Mouse (Mus musculus) layer of hippocampus, postnatal 10 days (tissue): ENCODE data around the gene Dmkn. TPM values are rescaled to one million over a fixed set of nuclear protein-coding genes. Genes with fewer than 3 reads are reported as not detected.

Source experiments
- DNase-seq, 2 experiments: peaks; one replicate each; pipeline ENCODE4 v3.0.0; 2021; ENCODE audit warnings: low spot score in 2 of 2
- total RNA-seq, 2 experiments: library from RNA; stranded (reverse); gene quantifications; 2 replicates each; pipeline ENCODE4 v1.2.3; 2021

The Dmkn gene
- total RNA-seq, 2 experiments from 2014 or later: 1.2 to 1.5 TPM

- DNase-seq: no peak
These were observed 1.7 kb upstream of the Dmkn start for GRCm38 (mm10) chr7:30761769-30762352.

- DNase-seq: no peak
These were observed 1.6 kb downstream of the Dmkn start for GRCm38 (mm10) chr7:30765173-30765572.

- DNase-seq: no peak
These were observed 2.9 kb downstream of the Dmkn start for GRCm38 (mm10) chr7:30766408-30766807.

- DNase-seq: no peak
These were observed 5.7 kb downstream of the Dmkn start for GRCm38 (mm10) chr7:30769236-30769635.

- DNase-seq: no peak
These were observed 12.5 kb downstream of the Dmkn start for GRCm38 (mm10) chr7:30776104-30776503.

GRCm38 (mm10) chr7:30777081-30777579 is 13.6 kb downstream of the Dmkn start:
- DNase-seq: no peak

GRCm38 (mm10) chr7:30777911-30778310 is 14.4 kb downstream of the Dmkn start:
- no peak for DNase-seq

GRCm38 (mm10) chr7:30781792-30782191 is 18.2 kb downstream of the Dmkn start:
- DNase-seq: no peak

- DNase-seq: no peak
These were observed 19.1 kb downstream of the Dmkn start for GRCm38 (mm10) chr7:30782658-30783057.

GRCm38 (mm10) chr7:30785154-30785553 is 21.6 kb downstream of the Dmkn start:
- DNase-seq: no peak

- DNase-seq: peak; percentile 44 to 61
These were observed 22.4 kb downstream of the Dmkn start for GRCm38 (mm10) chr7:30785721-30786546.

- DNase-seq: no peak
These were observed 23.9 kb downstream of the Dmkn start, which contains the start of gene Krtdap for GRCm38 (mm10) chr7:30787377-30788022. Krtdap (plus strand) TSS chr7:30787896.

GRCm38 (mm10) chr7:30790141-30790540 is 26.6 kb downstream of the Dmkn start:
- DNase-seq: no peak

- DNase-seq: no peak
These were observed 28.4 kb downstream of the Dmkn start for GRCm38 (mm10) chr7:30791921-30792320.

GRCm38 (mm10) chr7:30794921-30795320 is 31.4 kb downstream of the Dmkn start:
- no peak for DNase-seq

GRCm38 (mm10) chr7:30796790-30797189 is 33.2 kb downstream of the Dmkn start:
- DNase-seq: no peak

GRCm38 (mm10) chr7:30800653-30801052 is 37.1 kb downstream of the Dmkn start:
- no peak for DNase-seq

GRCm38 (mm10) chr7:30803256-30803655 is 39.7 kb downstream of the Dmkn start:
- DNase-seq: no peak

- no peak for DNase-seq
These were observed 40.6 kb downstream of the Dmkn start for GRCm38 (mm10) chr7:30804026-30804715.

- DNase-seq: no peak
These were observed 42.4 kb downstream of the Dmkn start for GRCm38 (mm10) chr7:30805924-30806323.

GRCm38 (mm10) chr7:30810319-30810718 is 46.8 kb downstream of the Dmkn start:
- no peak for DNase-seq
